Mouse (Mus musculus) kidney, embryonic 14.5 days (tissue): ENCODE results near the gene Drg1. TPM values are rescaled to one million over a fixed set of nuclear protein-coding genes. Genes with fewer than 3 reads are reported as not detected.
"Not testable (repeated sequence)": the region's sequence is repeated elsewhere in the genome, so short reads cannot be mapped to it uniquely, and the experiment has no call there.

ENCODE experiments used
- ATAC-seq: fragments of 200-750 bp; cut with Nextera tagmentation; 2 replicates; pipeline ENCODE4 v1.8.0; 2017; ENCODE audit warnings: moderate number of reproducible peaks, mild to moderate bottlenecking, moderate TSS enrichment, moderate library complexity; ENCODE audit not compliant: low FRiP score, low TSS enrichment
- H3K27ac ChIP-seq: fragments of 300-500 bp; sonication (generic); 2 replicates; pipeline ENCODE4 v1.5.1; 2014; ENCODE audit warnings: low read depth, mild to moderate bottlenecking, low read length, moderate library complexity, mixed read lengths
- H3K27me3 ChIP-seq: fragments of 300-500 bp; sonication (generic); 2 replicates; pipeline ENCODE4 v1.6.1; 2014; ENCODE audit warnings: mild to moderate bottlenecking, low read length; ENCODE audit not compliant: control insufficient read depth, insufficient read depth
- H3K36me3 ChIP-seq: fragments of 300-500 bp; sonication (generic); 2 replicates; pipeline ENCODE4 v1.6.1; 2014; ENCODE audit warnings: low read length, mixed read lengths; ENCODE audit not compliant: control insufficient read depth, insufficient read depth
- H3K4me1 ChIP-seq: fragments of 300-500 bp; sonication (generic); 2 replicates; pipeline ENCODE4 v1.6.1; 2014; ENCODE audit warnings: low read length, mixed read lengths; ENCODE audit not compliant: control insufficient read depth, insufficient read depth
- H3K4me2 ChIP-seq: fragments of 300-500 bp; sonication (generic); replicated peaks from 2 replicates; pipeline ENCODE4 v1.6.1; 2014; ENCODE audit warnings: low read depth, mild to moderate bottlenecking, low read length
- H3K4me3 ChIP-seq: fragments of 300-500 bp; sonication (generic); 2 replicates; pipeline ENCODE4 v1.5.1; 2014; ENCODE audit warnings: mild to moderate bottlenecking, low read length
- H3K9ac ChIP-seq: fragments of 300-500 bp; sonication (generic); 2 replicates; pipeline ENCODE4 v1.6.1; 2014; ENCODE audit warnings: low read depth, mild to moderate bottlenecking, low read length, moderate library complexity
- H3K9me3 ChIP-seq: fragments of 300-500 bp; sonication (generic); 2 replicates; pipeline ENCODE4 v1.6.1; 2016; ENCODE audit warnings: low read length; ENCODE audit not compliant: control insufficient read depth
- WGBS: fragments of 180-500 bp; shearing (Covaris S2); extraction: QIAGEN DNeasy Blood & Tissue Kit; methylation state at CpG from one replicate; pipeline ENCODE4 v1.1.7; 2014; 5-methylcytosine and 5-hydroxymethylcytosine counted together
- polyA plus RNA-seq: library from polyadenylated mRNA; unstranded; fragments of >200 nt; fragmentation: Nextera tagmentation; extraction: Ambion mirVana; gene quantifications from 2 replicates; pipeline ENCODE4 v1.2.1, GENCODE M21; 2014

Drg1 gene
- polyA plus RNA-seq, 1 experiment from 2014 or later = 249 TPM

DNA sequence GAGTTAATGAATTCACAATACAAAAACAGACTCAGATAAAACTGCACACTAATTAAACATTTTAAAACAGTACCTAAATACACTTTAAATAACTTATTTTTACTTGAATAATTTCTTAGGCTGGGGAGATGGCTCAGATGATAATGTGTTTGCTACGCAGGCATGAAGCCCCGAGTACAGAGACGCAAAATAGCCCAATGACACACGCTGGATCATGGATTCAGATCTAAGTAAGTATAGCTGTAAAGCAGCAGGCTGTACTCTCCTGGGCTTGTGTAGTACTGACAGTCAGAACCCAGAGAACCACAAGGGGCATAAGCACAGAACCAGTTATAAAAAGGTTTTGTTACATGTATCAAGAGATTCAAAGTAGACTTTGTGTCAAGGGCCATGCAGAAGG, 99.1 kb downstream of the Drg1 start:
- WGBS = 96% methylated on average over 4 of the region's 4 CpGs
- ATAC-seq = 0 out of 2 replicates have a peak, but pooled peaks have one; percentile 14
- not testable (repeated sequence) for H3K4me2 ChIP-seq, H3K27me3 ChIP-seq, H3K4me1 ChIP-seq, H3K27ac ChIP-seq, H3K9ac ChIP-seq, H3K9me3 ChIP-seq, H3K36me3 ChIP-seq, H3K4me3 ChIP-seq

DNA sequence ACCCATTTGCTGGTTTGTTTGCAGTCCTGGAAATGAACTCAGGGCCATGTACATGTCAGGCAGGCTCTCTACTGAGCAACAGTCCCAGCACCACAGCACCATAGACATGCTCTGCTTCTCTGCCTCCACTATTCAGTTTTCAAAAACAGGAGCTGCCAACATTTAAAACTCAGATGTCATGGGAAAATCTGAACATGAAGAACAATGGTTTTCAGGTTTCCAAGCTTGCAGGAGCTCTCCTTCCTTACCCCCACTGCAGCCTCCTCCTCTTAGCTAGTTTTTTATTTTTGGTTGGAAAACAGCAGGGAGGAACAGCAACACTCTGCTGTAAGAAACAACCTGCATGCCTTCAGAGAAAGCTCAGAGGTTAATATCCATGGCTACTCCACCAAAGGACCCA, 99.9 kb downstream of the Drg1 start:
- H3K36me3 ChIP-seq, H3K27me3 ChIP-seq, H3K9me3 ChIP-seq, ATAC-seq, H3K4me2 ChIP-seq, H3K4me3 ChIP-seq, H3K27ac ChIP-seq, H3K4me1 ChIP-seq, H3K9ac ChIP-seq: not testable (repeated sequence)

- H3K27ac ChIP-seq, H3K4me3 ChIP-seq, H3K4me2 ChIP-seq, H3K4me1 ChIP-seq, H3K36me3 ChIP-seq, H3K27me3 ChIP-seq, H3K9me3 ChIP-seq, H3K9ac ChIP-seq: not testable (repeated sequence)
- WGBS = 71% methylated on average over 3 of the region's 5 CpGs
- peak; percentile 38 for ATAC-seq
These were observed 100.9 kb downstream of the Drg1 start for GRCm38 (mm10) chr11:3165210-3165782.

- not testable (repeated sequence) for H3K9me3 ChIP-seq, H3K36me3 ChIP-seq, H3K27ac ChIP-seq, H3K9ac ChIP-seq, H3K4me2 ChIP-seq, ATAC-seq, H3K4me1 ChIP-seq, H3K4me3 ChIP-seq, H3K27me3 ChIP-seq
- 65% methylated on average over 3 of the region's 3 CpGs for WGBS
These were observed 102.6 kb downstream of the Drg1 start for GRCm38 (mm10) chr11:3163661-3164060.

DNA sequence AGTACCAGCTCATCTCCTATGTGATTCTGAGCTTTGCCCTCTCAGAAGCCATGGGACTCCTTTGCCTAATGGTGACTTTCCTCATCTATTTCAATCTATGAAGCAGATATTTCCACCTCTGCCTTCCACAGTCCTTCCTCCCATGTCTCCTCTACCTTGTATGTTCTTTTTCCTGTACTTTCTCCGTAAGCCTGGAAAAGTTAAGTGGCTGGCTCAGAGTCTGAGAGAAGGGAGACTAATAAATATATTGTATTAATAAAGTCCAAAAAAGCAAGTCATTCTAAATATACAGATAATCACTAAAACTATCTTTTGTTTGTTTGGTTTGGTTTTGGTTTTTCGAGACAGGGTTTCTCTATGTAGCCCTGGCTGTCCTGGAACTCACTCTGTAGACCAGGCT, 103.1 kb downstream of the Drg1 start:
- H3K4me1 ChIP-seq, H3K9ac ChIP-seq, H3K4me3 ChIP-seq, H3K9me3 ChIP-seq, ATAC-seq, H3K4me2 ChIP-seq, H3K27ac ChIP-seq, H3K36me3 ChIP-seq, H3K27me3 ChIP-seq: not testable (repeated sequence)
- WGBS = 93% methylated on average over 2 of the region's 2 CpGs

DNA sequence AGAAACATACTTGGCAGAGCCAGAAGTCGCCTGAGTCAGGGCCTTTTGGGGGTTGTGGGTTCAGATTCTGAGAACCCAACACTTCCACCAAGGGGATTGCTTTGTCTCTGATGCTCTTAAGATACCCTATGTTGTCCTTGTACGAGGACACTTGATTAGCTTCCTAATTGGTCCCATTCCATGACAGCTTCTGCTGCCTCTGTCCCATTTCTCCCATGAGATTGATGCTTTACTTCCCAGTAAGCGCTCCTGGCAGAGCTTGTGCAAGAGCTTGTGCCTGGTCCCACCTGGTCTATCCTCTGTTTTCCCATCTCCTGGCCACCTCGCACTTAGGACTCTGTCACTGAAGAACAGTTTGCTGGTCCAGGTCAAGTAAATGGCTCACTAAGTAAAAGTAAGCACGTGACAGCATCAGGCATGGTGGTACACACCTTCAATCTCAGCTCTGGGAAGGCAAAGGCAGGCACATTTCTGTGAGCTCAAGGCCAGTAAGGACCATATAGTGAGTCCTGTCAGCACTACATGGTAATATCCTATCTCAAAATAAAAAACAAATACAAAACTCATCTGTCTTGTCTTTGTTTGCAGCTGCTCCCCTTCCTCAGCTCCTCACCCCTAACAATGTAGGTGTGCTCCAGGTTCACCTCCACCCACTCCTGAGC, 103.8 kb downstream of the Drg1 start:
- not testable (repeated sequence) for H3K4me3 ChIP-seq, H3K9me3 ChIP-seq, H3K36me3 ChIP-seq, H3K27ac ChIP-seq, H3K9ac ChIP-seq, H3K27me3 ChIP-seq, H3K4me2 ChIP-seq, H3K4me1 ChIP-seq
- 64% methylated on average over 5 of the region's 5 CpGs for WGBS
- peak; percentile 37 for ATAC-seq

GRCm38 (mm10) chr11:3161370-3161769, 104.8 kb downstream of the Drg1 start:
- H3K9me3 ChIP-seq, H3K4me1 ChIP-seq, H3K4me2 ChIP-seq, H3K9ac ChIP-seq, ATAC-seq, H3K4me3 ChIP-seq, H3K36me3 ChIP-seq, H3K27me3 ChIP-seq, H3K27ac ChIP-seq: not testable (repeated sequence)
- WGBS = 62% methylated on average over 1 of the region's 2 CpGs

GRCm38 (mm10) chr11:3158800-3159199, 107.4 kb downstream of the Drg1 start:
- ATAC-seq, H3K36me3 ChIP-seq, H3K4me2 ChIP-seq, H3K4me1 ChIP-seq, H3K27me3 ChIP-seq, H3K4me3 ChIP-seq, H3K9ac ChIP-seq, H3K9me3 ChIP-seq, H3K27ac ChIP-seq: not testable (repeated sequence)
- 89% methylated on average over 4 of the region's 4 CpGs for WGBS

DNA sequence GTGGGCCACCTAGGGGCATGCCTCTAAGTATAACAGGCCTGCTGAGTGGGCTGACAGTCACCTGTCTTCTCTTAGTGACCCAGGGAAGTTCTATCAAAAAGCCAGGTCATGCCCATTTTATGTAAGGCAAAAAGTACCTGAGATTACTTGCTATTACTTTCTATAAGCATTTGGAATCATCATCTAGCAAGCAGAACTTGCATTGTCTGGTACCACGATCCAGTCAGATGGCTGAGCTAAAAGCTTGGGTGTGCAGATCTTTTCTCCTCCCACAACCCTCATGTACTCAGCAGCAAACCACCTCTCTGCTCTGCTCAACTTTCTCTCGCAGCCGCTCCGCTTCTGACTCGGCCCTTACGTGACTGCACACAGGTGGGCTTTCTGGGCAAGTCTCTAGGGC, 108.2 kb downstream of the Drg1 start:
- H3K9me3 ChIP-seq = peaks cover 13% of the 10 kb centered on the region
- not testable (repeated sequence) for H3K4me3 ChIP-seq, ATAC-seq, H3K4me2 ChIP-seq, H3K27ac ChIP-seq, H3K9ac ChIP-seq, H3K36me3 ChIP-seq, H3K27me3 ChIP-seq, H3K4me1 ChIP-seq
- WGBS = 94% methylated on average over 6 of the region's 6 CpGs
